Mouse (Mus musculus) neural tube, embryonic 14.5 days (tissue): ENCODE data around the gene Wdr93. TPM values are rescaled to one million over a fixed set of nuclear protein-coding genes. Genes with fewer than 3 reads are reported as not detected.
A peak's percentile ranks its signal among the peaks of the same experiment; 100 is the strongest.

Experiments
- ATAC-seq: fragments of 200-750 bp; cut with Nextera tagmentation; 2 replicates; pipeline ENCODE4 v1.8.0; 2017; ENCODE audit warnings: low read depth, mild to moderate bottlenecking, moderate TSS enrichment, moderate library complexity
- H3K27ac ChIP-seq: fragments of 300-500 bp; sonication (generic); 2 replicates; pipeline ENCODE4 v1.5.1; 2014; ENCODE audit warnings: low read depth, mild to moderate bottlenecking, control low read depth, low read length, moderate library complexity, mixed read lengths
- H3K27me3 ChIP-seq: fragments of 300-500 bp; sonication (generic); 2 replicates; pipeline ENCODE4 v1.6.1; 2014; ENCODE audit warnings: low read length; ENCODE audit not compliant: control insufficient read depth, insufficient read depth
- H3K36me3 ChIP-seq: fragments of 300-500 bp; sonication (generic); 2 replicates; pipeline ENCODE4 v1.6.1; 2014; ENCODE audit warnings: low read length, mixed read lengths; ENCODE audit not compliant: control insufficient read depth, insufficient read depth
- H3K4me1 ChIP-seq: fragments of 300-500 bp; sonication (generic); 2 replicates; pipeline ENCODE4 v1.6.1; 2014; ENCODE audit warnings: low read length; ENCODE audit not compliant: control insufficient read depth, insufficient read depth
- H3K4me2 ChIP-seq: fragments of 300-500 bp; sonication (generic); 2 replicates; pipeline ENCODE4 v1.6.1; 2014; ENCODE audit warnings: mild to moderate bottlenecking, low read depth, low read length, control low read depth
- H3K4me3 ChIP-seq: fragments of 300-500 bp; sonication (generic); 2 replicates; pipeline ENCODE4 v1.5.1; 2014; ENCODE audit warnings: low read depth, low read length, control low read depth, mixed read lengths
- H3K9ac ChIP-seq: fragments of 300-500 bp; sonication (generic); replicated peaks from 2 replicates; pipeline ENCODE4 v1.6.1; 2014; ENCODE audit warnings: low read depth, mild to moderate bottlenecking, control low read depth, low read length, mixed read lengths
- H3K9me3 ChIP-seq: fragments of 300-500 bp; sonication (generic); 2 replicates; pipeline ENCODE4 v1.6.1; 2016; ENCODE audit warnings: low read length; ENCODE audit not compliant: control insufficient read depth
- WGBS: fragments of 180-500 bp; shearing (Covaris S2); extraction: QIAGEN DNeasy Blood & Tissue Kit; methylation state at CpG from one replicate; pipeline ENCODE4 v1.1.7; 2014; 5-methylcytosine and 5-hydroxymethylcytosine counted together
- polyA plus RNA-seq: library from polyadenylated mRNA; unstranded; fragments of >200 nt; fragmentation: Nextera tagmentation; extraction: Ambion mirVana; gene quantifications from 2 replicates; pipeline ENCODE4 v1.2.1, GENCODE M21; 2014

Gene Wdr93
- polyA plus RNA-seq, 1 experiment from 2014 or later = 0.08 TPM

DNA sequence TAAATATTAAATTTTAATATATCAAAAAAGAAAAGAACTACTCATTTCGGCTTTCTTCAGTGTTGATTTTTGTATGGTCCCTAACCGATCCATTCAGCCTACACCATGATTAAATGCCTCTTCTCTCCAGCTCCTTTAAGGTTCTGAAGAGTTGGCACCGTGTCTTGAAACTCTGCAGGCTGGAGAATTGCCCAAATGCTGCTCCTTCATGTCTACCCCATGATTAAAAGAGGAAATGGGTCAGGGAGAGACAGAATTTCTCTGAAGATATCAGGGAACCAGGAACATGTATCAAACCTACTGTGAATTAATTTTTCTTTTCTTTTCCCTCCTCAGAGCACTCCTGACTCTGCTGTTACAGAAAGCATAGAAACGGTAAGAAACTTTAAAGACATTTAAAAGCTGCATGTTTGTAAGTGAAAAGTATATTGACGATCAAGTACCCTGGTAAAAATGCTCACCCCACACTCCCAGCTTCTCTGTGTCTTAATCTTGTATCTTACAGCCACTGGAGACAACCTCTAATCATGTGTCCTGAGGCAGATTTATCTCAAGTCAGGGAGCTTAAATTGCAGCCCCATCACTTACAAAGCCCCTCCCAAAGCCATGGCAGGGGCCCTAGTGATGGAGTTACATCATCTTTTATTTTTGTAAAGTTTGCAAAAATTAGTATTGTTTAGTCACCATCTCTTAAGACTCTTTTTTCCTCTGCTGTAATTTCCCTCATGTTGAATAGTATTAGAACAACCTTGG lies 18.3 kb downstream of the Wdr93 start:
- no peak overlapping the region for H3K4me2 ChIP-seq
- H3K36me3 ChIP-seq = no peaks in the 10 kb centered on the region
- H3K4me1 ChIP-seq = no peaks in the 10 kb centered on the region
- no peak overlapping the region for H3K9ac ChIP-seq
- H3K4me3 ChIP-seq = no peak overlapping the region
- no peak for ATAC-seq
- no peaks in the 10 kb centered on the region for H3K27me3 ChIP-seq
- no peak overlapping the region for H3K27ac ChIP-seq
- no peaks in the 10 kb centered on the region for H3K9me3 ChIP-seq
- WGBS = 84% methylated on average over 5 of the region's 5 CpGs

DNA sequence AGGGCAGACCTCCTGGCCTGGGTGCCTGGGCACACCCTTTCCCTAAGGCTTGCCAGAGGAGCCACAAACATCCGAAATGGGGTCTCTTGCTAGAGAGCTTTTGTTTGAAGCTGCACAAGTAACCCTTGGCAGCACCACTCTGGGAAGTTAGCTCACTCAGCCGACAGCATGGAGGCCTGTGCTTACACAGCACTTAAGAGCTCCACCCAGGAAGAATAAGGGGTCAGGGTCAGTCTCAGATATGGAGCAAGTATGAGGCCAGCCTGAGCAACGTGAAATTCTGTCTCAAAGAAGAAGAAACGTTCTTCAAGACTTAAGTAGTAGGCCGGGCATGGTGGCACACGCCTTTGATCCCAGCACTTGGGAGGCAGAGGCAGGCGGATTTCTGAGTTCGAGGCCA lies 19.1 kb downstream of the Wdr93 start:
- H3K27ac ChIP-seq = no peak overlapping the region
- no peaks in the 10 kb centered on the region for H3K36me3 ChIP-seq
- ATAC-seq = no peak
- no peaks in the 10 kb centered on the region for H3K9me3 ChIP-seq
- no peak overlapping the region for H3K4me3 ChIP-seq
- no peak overlapping the region for H3K4me2 ChIP-seq
- no peak overlapping the region for H3K9ac ChIP-seq
- no peaks in the 10 kb centered on the region for H3K4me1 ChIP-seq
- H3K27me3 ChIP-seq = no peaks in the 10 kb centered on the region
- WGBS = 80% methylated on average over 8 of the region's 8 CpGs

DNA sequence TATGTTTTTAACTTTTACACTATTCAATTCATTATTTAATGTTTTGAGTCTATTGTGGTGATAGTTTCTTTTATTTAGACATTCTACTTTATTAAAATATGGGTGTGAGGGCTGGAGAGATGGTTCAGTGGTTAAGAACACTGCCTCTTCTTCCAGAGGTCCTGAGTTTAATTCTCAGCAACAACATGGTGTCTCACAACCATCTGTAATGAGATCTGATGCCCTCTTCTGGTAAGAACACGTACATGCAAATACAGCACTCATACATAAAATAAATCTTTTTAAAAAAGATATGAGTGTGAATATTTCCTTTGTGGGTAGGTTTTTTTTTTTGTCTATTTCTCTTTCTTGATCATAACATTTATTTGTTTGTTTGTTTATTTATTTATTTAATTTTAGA lies 23.0 kb downstream of the Wdr93 start:
- Histone ChIP-seq H3K4me2 (no peak overlapping the region), H3K9me3 (no peaks in the 10 kb centered on the region), H3K27me3 (no peaks in the 10 kb centered on the region), H3K4me1 (no peaks in the 10 kb centered on the region), H3K4me3 (no peak overlapping the region), H3K36me3 (no peaks in the 10 kb centered on the region), H3K27ac (no peak overlapping the region), H3K9ac (no peak overlapping the region)
- ATAC-seq = no peak
- WGBS = 50% methylated on average over 1 of the region's 1 CpGs

DNA sequence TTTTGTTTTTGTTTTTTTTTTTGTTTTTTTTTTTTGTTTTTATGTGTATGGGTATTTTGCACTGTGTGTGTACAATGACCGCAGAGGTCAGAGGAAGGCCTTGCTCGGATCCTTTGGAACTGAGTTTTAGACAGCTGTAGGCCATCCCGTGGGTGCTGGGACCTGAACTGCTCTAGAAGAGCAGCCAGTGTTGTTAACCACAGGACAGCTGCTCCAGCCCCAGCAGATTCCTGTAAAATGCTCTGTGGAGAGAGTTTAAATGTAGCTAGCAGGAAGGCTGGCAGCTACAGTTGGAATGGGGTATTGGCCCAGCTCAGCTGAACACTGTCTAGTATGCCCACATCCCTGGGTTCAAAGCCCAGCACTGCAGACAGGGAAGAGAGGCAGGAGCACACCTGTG lies 26.7 kb downstream of the Wdr93 start:
- Histone ChIP-seq H3K27me3 (no peaks in the 10 kb centered on the region), H3K4me2 (no peak overlapping the region), H3K9me3 (no peaks in the 10 kb centered on the region), H3K4me1 (no peaks in the 10 kb centered on the region), H3K9ac (no peak overlapping the region), H3K27ac (no peak overlapping the region), H3K4me3 (no peak overlapping the region), H3K36me3 (no peaks in the 10 kb centered on the region)
- no peak for ATAC-seq
- WGBS = 86% methylated on average over 3 of the region's 3 CpGs

DNA sequence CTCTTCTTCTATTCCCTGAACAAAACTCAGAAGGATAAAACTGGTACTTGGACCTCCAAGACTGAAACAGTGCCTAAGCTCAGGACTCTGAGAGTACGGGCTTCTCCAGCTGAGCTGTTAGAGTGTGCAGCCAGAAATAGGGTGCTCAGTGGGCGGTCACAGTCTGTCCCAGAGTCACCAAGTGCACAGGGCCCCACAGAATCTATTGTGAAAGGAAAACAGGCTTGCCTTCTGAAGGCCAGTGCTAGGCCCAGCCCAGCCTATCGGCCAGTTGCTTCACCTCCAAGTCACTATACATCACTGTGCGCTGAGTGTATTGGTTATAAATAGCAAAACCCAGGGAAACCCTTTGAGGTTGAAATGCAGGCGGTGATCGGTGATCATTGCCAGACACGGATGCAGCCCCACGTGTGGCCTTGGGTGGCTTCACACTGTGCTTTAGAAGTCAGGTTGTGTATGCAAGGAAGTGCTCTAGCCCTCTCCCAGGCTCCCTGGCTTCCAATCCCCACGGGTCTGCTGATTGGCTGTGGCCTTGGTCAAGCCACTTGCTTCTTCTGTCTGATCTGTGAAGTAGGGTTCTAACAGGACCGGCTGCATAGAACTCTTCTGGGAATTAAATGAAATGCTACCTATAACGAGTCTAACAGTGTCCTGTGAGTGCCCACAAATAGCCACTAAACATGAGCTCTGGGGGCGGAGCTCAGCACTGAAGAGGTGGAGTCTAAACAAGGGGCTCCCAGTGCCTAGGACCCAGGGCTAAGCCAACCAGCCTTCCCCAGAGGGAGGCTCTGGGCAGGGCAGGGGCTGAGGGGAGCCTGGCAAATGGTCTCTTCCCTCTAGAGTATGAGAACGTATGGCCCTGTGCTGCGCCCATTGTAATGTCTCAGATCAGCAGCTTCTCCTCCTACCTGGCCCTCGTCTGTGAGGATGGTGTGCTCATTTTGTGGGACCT lies 28.9 kb downstream of the Wdr93 start:
- Histone ChIP-seq H3K4me3 (no peak overlapping the region), H3K36me3 (no peaks in the 10 kb centered on the region), H3K9me3 (no peaks in the 10 kb centered on the region), H3K27me3 (no peaks in the 10 kb centered on the region), H3K27ac (no peak overlapping the region), H3K4me1 (no peaks in the 10 kb centered on the region), H3K4me2 (no peak overlapping the region), H3K9ac (no peak overlapping the region)
- ATAC-seq = no peak
- WGBS = 47% methylated on average over 15 of the region's 15 CpGs

DNA sequence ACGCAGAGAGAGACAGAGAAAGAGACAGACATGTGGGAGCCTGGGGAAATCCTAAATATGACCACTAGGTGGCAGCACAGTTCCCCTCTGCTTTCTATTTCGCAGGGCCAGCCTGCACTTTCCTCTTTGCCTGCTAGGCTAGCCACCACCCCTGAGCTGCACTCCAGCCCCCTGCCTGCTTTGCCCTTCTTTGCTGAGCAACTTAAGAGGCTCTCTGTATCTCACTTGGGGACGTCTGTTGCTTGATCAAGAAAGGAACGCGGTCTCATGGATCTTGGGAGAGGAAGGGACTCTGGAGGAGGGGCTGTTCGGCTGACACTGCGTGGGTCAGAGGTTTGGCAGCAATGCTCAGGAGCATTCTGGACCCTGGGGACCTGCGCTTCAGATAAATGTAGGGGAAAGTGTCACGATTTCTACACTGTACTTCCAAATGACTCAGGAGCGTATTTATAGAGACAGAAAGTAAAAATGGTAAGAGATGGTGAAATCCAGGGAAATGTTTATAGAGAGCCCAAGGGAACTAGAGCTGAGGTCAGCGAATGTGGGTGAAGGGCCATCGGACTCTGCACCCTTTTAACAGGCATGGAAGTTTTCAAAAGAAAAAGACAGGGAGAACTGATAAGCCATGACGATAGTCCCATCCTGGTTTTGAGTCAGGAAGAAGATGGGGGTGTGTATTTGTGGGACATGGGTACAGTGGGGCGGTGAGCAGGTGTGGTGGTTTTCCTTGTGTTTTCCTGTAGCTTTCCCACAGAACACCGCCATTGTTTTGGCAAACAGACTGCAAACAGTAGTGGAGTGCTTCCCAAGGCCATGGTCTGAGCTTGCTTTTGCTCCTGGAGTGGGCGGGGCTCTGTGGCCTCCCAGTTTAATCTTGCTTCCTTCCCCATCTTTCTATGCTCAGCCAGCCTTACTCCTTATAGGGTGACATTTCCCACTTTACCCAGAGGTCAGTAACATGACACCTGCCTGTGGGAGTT lies 38.0 kb downstream of the Wdr93 start:
- 26% methylated on average over 16 of the region's 16 CpGs for WGBS
- no peak overlapping the region for H3K9ac ChIP-seq
- H3K27ac ChIP-seq = no peak overlapping the region
- H3K36me3 ChIP-seq = no peaks in the 10 kb centered on the region
- H3K4me2 ChIP-seq = peak overlapping the region; percentile 35; the same call in 1 of the 2 replicates
- H3K27me3 ChIP-seq = no peaks in the 10 kb centered on the region
- peak; percentile 61; the same call in 1 of the 2 replicates for ATAC-seq
- H3K4me3 ChIP-seq = no peak overlapping the region
- no peaks in the 10 kb centered on the region for H3K9me3 ChIP-seq
- H3K4me1 ChIP-seq = no peaks in the 10 kb centered on the region

DNA sequence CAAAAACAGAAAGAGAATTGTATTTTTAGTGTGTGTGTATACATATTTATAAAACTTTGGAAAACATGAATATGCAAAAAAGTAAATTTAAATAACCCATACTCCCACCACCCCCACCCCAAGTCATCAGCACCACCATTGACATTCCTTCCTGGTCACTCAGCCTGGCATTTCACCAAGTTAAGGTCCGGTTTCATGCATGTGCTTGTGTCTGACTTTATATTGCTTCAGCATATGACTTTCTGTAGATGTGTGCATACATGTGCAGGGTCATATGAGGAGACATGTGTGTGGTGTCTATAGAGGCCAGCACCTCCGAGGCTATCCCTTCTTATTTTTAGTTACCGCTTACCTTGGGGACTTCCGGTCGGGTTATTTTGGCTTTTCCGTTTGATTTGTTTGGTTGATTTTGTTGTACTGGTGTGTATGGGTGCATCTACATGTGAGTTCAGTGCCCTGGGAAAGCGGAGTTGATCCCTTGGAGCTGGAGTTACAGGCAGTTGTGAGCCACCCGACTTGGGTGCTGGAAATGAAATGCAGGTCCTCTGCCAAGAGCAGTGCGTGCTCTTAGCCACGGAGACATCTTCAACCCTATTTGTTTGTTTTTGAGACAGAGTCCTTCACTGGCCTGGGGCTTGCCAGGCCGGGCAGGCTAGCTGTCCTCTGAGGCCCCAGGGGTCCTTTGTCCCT lies 39.0 kb downstream of the Wdr93 start:
- no peak overlapping the region for H3K27ac ChIP-seq
- no peaks in the 10 kb centered on the region for H3K36me3 ChIP-seq
- no peak overlapping the region for H3K9ac ChIP-seq
- no peak overlapping the region for H3K4me2 ChIP-seq
- no peak for ATAC-seq
- H3K4me3 ChIP-seq = no peak overlapping the region
- WGBS = 85% methylated on average over 11 of the region's 11 CpGs
- no peaks in the 10 kb centered on the region for H3K4me1 ChIP-seq
- no peaks in the 10 kb centered on the region for H3K9me3 ChIP-seq
- H3K27me3 ChIP-seq = no peaks in the 10 kb centered on the region

DNA sequence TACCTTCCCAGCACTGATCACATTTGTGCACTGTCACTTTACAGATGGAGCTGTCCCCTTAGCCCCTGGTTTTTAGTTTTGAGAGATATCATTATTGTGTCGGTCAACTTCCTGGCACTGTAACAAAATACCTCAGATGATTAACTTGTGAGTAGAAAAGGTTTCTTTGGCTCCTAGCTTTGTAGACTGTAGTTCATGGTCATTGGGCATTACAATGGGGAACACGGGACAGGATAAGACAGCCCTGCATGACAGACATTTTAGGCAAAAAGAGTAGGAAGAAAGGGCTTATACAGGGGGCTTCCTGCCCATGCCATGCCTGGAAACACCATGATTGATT lies 39.5 kb downstream of the Wdr93 start:
- H3K4me2 ChIP-seq = no peak overlapping the region
- no peaks in the 10 kb centered on the region for H3K36me3 ChIP-seq
- WGBS = 85% methylated on average over 2 of the region's 2 CpGs
- no peaks in the 10 kb centered on the region for H3K27me3 ChIP-seq
- H3K9me3 ChIP-seq = no peaks in the 10 kb centered on the region
- H3K27ac ChIP-seq = no peak overlapping the region
- no peak overlapping the region for H3K9ac ChIP-seq
- H3K4me1 ChIP-seq = no peaks in the 10 kb centered on the region
- no peak for ATAC-seq
- H3K4me3 ChIP-seq = no peak overlapping the region
